Mouse (Mus musculus): ENCODE data around the gene Gm20696.

GRCm38 (mm10) chr6:99523109-99523632 is 143.4 kb downstream of the Gm20696 start:
- TF ChIP-seq CTCF (IDR thresholded peaks at IDR 0.05; ENCODE audit: extremely low read depth, insufficient read depth, insufficient read length, insufficient replicate concordance) = no peak
- no peak for TF ChIP-seq POLR2A (IDR thresholded peaks at IDR 0.05; ENCODE audit: low read depth, low read length)
